Mouse (Mus musculus) MEL (cell line): ENCODE data around the gene Grhl3.

Source experiments
- CHD1 ChIP-seq: IDR thresholded peaks from 2 replicates; pipeline ENCODE4 v1.6.1; 2012; ENCODE audit warnings: low read depth, mild to moderate bottlenecking, inconsistent platforms, low read length, improper control_type of control experiment
- CTCF ChIP-seq, 3 experiments: IDR thresholded peaks in 2 of 3; conservative IDR thresholded peaks in 1 of 3; 2 replicates each; pipeline ENCODE4 v1.5.1; 2011 to 2012; ENCODE audit warnings: low read length in 3 of 3, low read depth in 2 of 3, mild to moderate bottlenecking in 2 of 3, improper control_type of control experiment in 1 of 3, inconsistent platforms in 1 of 3, mixed read lengths in 1 of 3, moderate library complexity in 1 of 3; ENCODE audit not compliant: control insufficient read depth in 1 of 3, insufficient read depth in 1 of 3, poor library complexity in 1 of 3, severe bottlenecking in 1 of 3
- E2F4 ChIP-seq: IDR thresholded peaks from 2 replicates; pipeline ENCODE4 v1.6.1; 2011; ENCODE audit warnings: low read depth, low read length, improper control_type of control experiment, borderline replicate concordance
- MEF2A ChIP-seq: IDR thresholded peaks from 2 replicates; pipeline ENCODE4 v1.6.1; 2014; ENCODE audit warnings: low read depth, mild to moderate bottlenecking, inconsistent platforms, low read length, improper control_type of control experiment; ENCODE audit not compliant: poor library complexity, insufficient replicate concordance, severe bottlenecking; ENCODE audit errors: extremely low read depth
- MYC ChIP-seq: IDR thresholded peaks from 2 replicates; pipeline ENCODE4 v1.6.1; 2011; ENCODE audit warnings: low read depth, mild to moderate bottlenecking, low read length, improper control_type of control experiment, moderate library complexity
- NRF1 ChIP-seq: IDR thresholded peaks from 2 replicates; pipeline ENCODE4 v1.6.1; 2014; ENCODE audit warnings: low read depth, mild to moderate bottlenecking, inconsistent platforms, low read length, improper control_type of control experiment, moderate library complexity; ENCODE audit not compliant: poor library complexity, insufficient read depth, severe bottlenecking
- POLR2A ChIP-seq, 2 experiments: IDR thresholded peaks; 2 replicates each; pipeline ENCODE4 v1.6.1; 2011 to 2012; ENCODE audit warnings: low read length in 2 of 2, mild to moderate bottlenecking in 2 of 2, control low read depth in 1 of 2, improper control_type of control experiment in 1 of 2, low read depth in 1 of 2, moderate library complexity in 1 of 2; ENCODE audit not compliant: control insufficient read depth in 1 of 2, insufficient read depth in 1 of 2, poor library complexity in 1 of 2
- RCOR1 ChIP-seq: IDR thresholded peaks from 2 replicates; pipeline ENCODE4 v1.6.1; 2012; ENCODE audit warnings: low read depth, mild to moderate bottlenecking, inconsistent platforms, low read length, improper control_type of control experiment
- ZNF384 ChIP-seq: IDR thresholded peaks from 2 replicates; pipeline ENCODE4 v1.6.1; 2012; ENCODE audit warnings: low read depth, mild to moderate bottlenecking, inconsistent platforms, low read length, improper control_type of control experiment

DNA sequence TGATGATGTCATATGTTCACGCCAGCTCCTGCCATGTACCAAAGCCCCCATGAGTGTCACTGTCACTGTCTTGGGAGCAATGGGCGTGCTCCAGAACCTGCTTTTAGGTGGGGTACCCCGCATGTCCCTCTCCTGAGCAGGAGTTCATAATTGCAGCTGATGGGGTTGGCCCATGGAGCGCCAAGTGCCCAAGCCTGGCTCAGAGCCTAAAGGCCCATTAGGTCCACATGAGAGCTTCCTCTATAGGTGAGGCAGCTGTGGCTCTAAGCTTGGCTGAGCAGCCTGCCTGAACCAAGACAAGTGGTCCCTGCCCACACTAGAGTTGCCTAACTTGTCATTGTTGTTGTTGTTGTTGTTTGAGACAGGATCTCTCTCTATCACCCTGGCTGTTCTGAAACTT lies 26.6 kb downstream of the Grhl3 start:
- TF ChIP-seq CTCF (IDR thresholded peaks at IDR 0.05 in 2 of 3, conservative IDR thresholded peaks at IDR 0.05 in 1 of 3; ENCODE audit: control insufficient read depth in 1 of 3, insufficient read depth in 1 of 3, low read depth in 2 of 3, low read length in 3 of 3, poor library complexity in 1 of 3, severe bottlenecking in 1 of 3) (no peak), RCOR1 (no peak), NRF1 (no peak), CHD1 (no peak), POLR2A (IDR thresholded peaks at IDR 0.05; ENCODE audit: control insufficient read depth in 1 of 2, insufficient read depth in 1 of 2, low read depth in 1 of 2, low read length in 2 of 2, poor library complexity in 1 of 2) (no peak), MEF2A (no peak), MYC (no peak), E2F4 (no peak), ZNF384 (no peak)
